Mouse (Mus musculus): ENCODE measurements at regions not wholly inside any gene's neighbourhood (a gene's known extent, or its start where the extent isn't known, plus 50 kb on each side); places are given as distances from the start of the nearest gene placed in this dataset.

- DNase-seq (ENCODE audit: low spot score in 2 of 2), result no peak
Measured at GRCm38 (mm10) chr3:117520461-117520860, 54.2 kb upstream of the Plppr5 start.

- no peak for DNase-seq (ENCODE audit: low spot score in 2 of 2)
Measured at GRCm38 (mm10) chr3:117508090-117508489, 66.5 kb upstream of the Plppr5 start.

- DNase-seq (ENCODE audit: low spot score in 2 of 2), result no peak
Measured at GRCm38 (mm10) chr3:117506151-117506723, 68.4 kb upstream of the Plppr5 start.

GRCm38 (mm10) chr3:117501107-117501506 lies 73.5 kb upstream of the Plppr5 start:
- no peak for DNase-seq (ENCODE audit: low spot score in 2 of 2)

- DNase-seq (ENCODE audit: low spot score in 2 of 2), result no peak
Measured at GRCm38 (mm10) chr3:117498138-117498897, 76.3 kb upstream of the Plppr5 start.

GRCm38 (mm10) chr3:117494118-117494517 lies 80.5 kb upstream of the Plppr5 start:
- DNase-seq (ENCODE audit: low spot score in 2 of 2), result peak in 1 of 2 experiments; percentile 34

GRCm38 (mm10) chr3:117487281-117488027 lies 87.2 kb upstream of the Plppr5 start:
- DNase-seq (ENCODE audit: low spot score in 2 of 2), result no peak

- DNase-seq (ENCODE audit: low spot score in 2 of 2), result no peak
Measured at GRCm38 (mm10) chr3:117486351-117486750, 88.3 kb upstream of the Plppr5 start.

GRCm38 (mm10) chr3:117480131-117480530 lies 94.5 kb upstream of the Plppr5 start:
- no peak for DNase-seq (ENCODE audit: low spot score in 2 of 2)

GRCm38 (mm10) chr3:117459507-117459906 lies 98.8 kb upstream of the Plppr4 start:
- no peak for DNase-seq (ENCODE audit: low spot score in 2 of 2)

- no peak for DNase-seq (ENCODE audit: low spot score in 2 of 2)
Measured at GRCm38 (mm10) chr3:117450559-117450958, 89.9 kb upstream of the Plppr4 start.

- DNase-seq (ENCODE audit: low spot score in 2 of 2), result peak in 1 of 2 experiments; percentile 36
Measured at GRCm38 (mm10) chr3:117441887-117442286, 81.2 kb upstream of the Plppr4 start.

- no peak for DNase-seq (ENCODE audit: low spot score in 2 of 2)
Measured at GRCm38 (mm10) chr3:117440294-117440693, 79.6 kb upstream of the Plppr4 start.

- peak; percentile 87 to 93 for DNase-seq (ENCODE audit: low spot score in 2 of 2)
Measured at GRCm38 (mm10) chr3:117438473-117439114, 77.9 kb upstream of the Plppr4 start.

GRCm38 (mm10) chr3:117424526-117424925 lies 63.9 kb upstream of the Plppr4 start:
- DNase-seq (ENCODE audit: low spot score in 2 of 2), result no peak

GRCm38 (mm10) chr3:117412896-117413747 lies 52.4 kb upstream of the Plppr4 start:
- no peak for DNase-seq (ENCODE audit: low spot score in 2 of 2)
